Mouse (Mus musculus): ENCODE results near the gene Cox5b. TPM values are rescaled to one million over a fixed set of nuclear protein-coding genes. Genes with fewer than 3 reads are reported as not detected.

Gene Cox5b
- 681 and 722 TPM in 2 replicates for polyA plus RNA-seq (2015; fragmentation: Nextera tagmentation; extraction: Ambion mirVana)

GRCm38 (mm10) chr1:36691271-36692155 lies at the start of gene Cox5b:
Gene Cox5b (plus strand): TSS chr1:36691449.
- Histone ChIP-seq H3K27ac (ENCODE audit: low read length) (peak within 1 kb of the TSS; percentile 67), H3K36me3 (ENCODE audit: insufficient read depth, low read length) (peaks cover 21% of the 10 kb centered on the region), H3K9ac (replicated peaks; ENCODE audit: low read length) (peak within 1 kb of the TSS; percentile 90), H3K4me2 (replicated peaks; ENCODE audit: low read depth, low read length) (peak within 1 kb of the TSS; percentile 86), H3K27me3 (ENCODE audit: insufficient read depth, low read length) (no peaks in the 10 kb centered on the region), H3K4me3 (ENCODE audit: low read length) (peak within 1 kb of the TSS; percentile 94), H3K4me1 (ENCODE audit: insufficient read depth, low read length) (peaks cover 13% of the 10 kb centered on the region), H3K9me3 (ENCODE audit: low read length) (no peaks in the 10 kb centered on the region)
- ATAC-seq (ENCODE audit: low FRiP score, low TSS enrichment): peak; percentile 97
- WGBS: under 1% methylated on average over 59 of the region's 68 CpGs

- WGBS: 77% methylated on average over 7 of the region's 7 CpGs
- Histone ChIP-seq H3K4me2 (replicated peaks; ENCODE audit: low read depth, low read length) (no peak overlapping the region), H3K27ac (ENCODE audit: low read length) (no peak overlapping the region), H3K9me3 (ENCODE audit: low read length) (no peaks in the 10 kb centered on the region), H3K4me3 (ENCODE audit: low read length) (no peak overlapping the region), H3K9ac (replicated peaks; ENCODE audit: low read length) (no peak overlapping the region), H3K4me1 (ENCODE audit: insufficient read depth, low read length) (peaks cover 3% of the 10 kb centered on the region; the same call in 1 of the 2 replicates), H3K36me3 (ENCODE audit: insufficient read depth, low read length) (no peaks in the 10 kb centered on the region), H3K27me3 (ENCODE audit: insufficient read depth, low read length) (no peaks in the 10 kb centered on the region)
- no peak for ATAC-seq (ENCODE audit: low FRiP score, low TSS enrichment)
Observed at GRCm38 (mm10) chr1:36643957-36644614, 47.2 kb upstream of the Cox5b start.

- no peak for ATAC-seq (ENCODE audit: low FRiP score, low TSS enrichment)
- no peak overlapping the region for H3K9ac ChIP-seq (replicated peaks; ENCODE audit: low read length)
- H3K4me2 ChIP-seq (replicated peaks; ENCODE audit: low read depth, low read length): no peak overlapping the region
- H3K4me3 ChIP-seq (ENCODE audit: low read length): no peak overlapping the region
- no peaks in the 10 kb centered on the region for H3K36me3 ChIP-seq (ENCODE audit: insufficient read depth, low read length)
- H3K27me3 ChIP-seq (ENCODE audit: insufficient read depth, low read length): no peaks in the 10 kb centered on the region
- 82% methylated on average over 9 of the region's 9 CpGs for WGBS
- H3K9me3 ChIP-seq (ENCODE audit: low read length): no peaks in the 10 kb centered on the region
- peaks cover 3% of the 10 kb centered on the region; the same call in 1 of the 2 replicates for H3K4me1 ChIP-seq (ENCODE audit: insufficient read depth, low read length)
- no peak overlapping the region for H3K27ac ChIP-seq (ENCODE audit: low read length)
Observed at GRCm38 (mm10) chr1:36644615-36645007, 46.6 kb upstream of the Cox5b start.

GRCm38 (mm10) chr1:36646285-36646684 lies 45.0 kb upstream of the Cox5b start:
- ATAC-seq (ENCODE audit: low FRiP score, low TSS enrichment): no peak
- Histone ChIP-seq H3K27me3 (ENCODE audit: insufficient read depth, low read length) (no peaks in the 10 kb centered on the region), H3K4me2 (replicated peaks; ENCODE audit: low read depth, low read length) (no peak overlapping the region), H3K9ac (replicated peaks; ENCODE audit: low read length) (no peak overlapping the region), H3K9me3 (ENCODE audit: low read length) (no peaks in the 10 kb centered on the region), H3K36me3 (ENCODE audit: insufficient read depth, low read length) (no peaks in the 10 kb centered on the region), H3K27ac (ENCODE audit: low read length) (no peak overlapping the region), H3K4me3 (ENCODE audit: low read length) (no peak overlapping the region), H3K4me1 (ENCODE audit: insufficient read depth, low read length) (no peaks in the 10 kb centered on the region; the same call in 1 of the 2 replicates)
- WGBS: 69% methylated on average over 3 of the region's 3 CpGs

- peak overlapping the region; percentile 7; the same call in 1 of the 2 replicates for H3K27ac ChIP-seq (ENCODE audit: low read length)
Observed at GRCm38 (mm10) chr1:36647631-36648030, 43.6 kb upstream of the Cox5b start.

GRCm38 (mm10) chr1:36655039-36655438 lies 36.2 kb upstream of the Cox5b start:
- no peaks in the 10 kb centered on the region for H3K9me3 ChIP-seq (ENCODE audit: low read length)
- H3K4me3 ChIP-seq (ENCODE audit: low read length): no peak overlapping the region
- H3K27ac ChIP-seq (ENCODE audit: low read length): no peak overlapping the region
- WGBS: 92% methylated on average over 5 of the region's 5 CpGs
- ATAC-seq (ENCODE audit: low FRiP score, low TSS enrichment): no peak
- no peaks in the 10 kb centered on the region for H3K27me3 ChIP-seq (ENCODE audit: insufficient read depth, low read length)
- no peaks in the 10 kb centered on the region for H3K36me3 ChIP-seq (ENCODE audit: insufficient read depth, low read length)
- no peaks in the 10 kb centered on the region for H3K4me1 ChIP-seq (ENCODE audit: insufficient read depth, low read length)
- no peak overlapping the region for H3K9ac ChIP-seq (replicated peaks; ENCODE audit: low read length)
- H3K4me2 ChIP-seq (replicated peaks; ENCODE audit: low read depth, low read length): no peak overlapping the region

More at GRCm38 (mm10) chr1:36647631-36648030, 43.6 kb upstream of the Cox5b start:
- Histone ChIP-seq H3K27me3 (ENCODE audit: insufficient read depth, low read length) (no peaks in the 10 kb centered on the region), H3K36me3 (ENCODE audit: insufficient read depth, low read length) (no peaks in the 10 kb centered on the region), H3K9ac (replicated peaks; ENCODE audit: low read length) (0 out of 2 replicates have a peak overlapping the region, but pooled peaks have one; percentile 27), H3K4me2 (replicated peaks; ENCODE audit: low read depth, low read length) (no peak overlapping the region), H3K4me3 (ENCODE audit: low read length) (no peak overlapping the region), H3K9me3 (ENCODE audit: low read length) (no peaks in the 10 kb centered on the region), H3K4me1 (ENCODE audit: insufficient read depth, low read length) (no peaks in the 10 kb centered on the region; the same call in 1 of the 2 replicates)
- ATAC-seq (ENCODE audit: low FRiP score, low TSS enrichment): peak; percentile 73; the same call in 1 of the 2 replicates
- WGBS: 47% methylated on average over 5 of the region's 5 CpGs

- H3K9me3 ChIP-seq (ENCODE audit: low read length): no peaks in the 10 kb centered on the region
- no peak for ATAC-seq (ENCODE audit: low FRiP score, low TSS enrichment)
- H3K4me1 ChIP-seq (ENCODE audit: insufficient read depth, low read length): no peaks in the 10 kb centered on the region
- H3K4me2 ChIP-seq (replicated peaks; ENCODE audit: low read depth, low read length): no peak overlapping the region
- H3K4me3 ChIP-seq (ENCODE audit: low read length): no peak overlapping the region
- no peaks in the 10 kb centered on the region for H3K36me3 ChIP-seq (ENCODE audit: insufficient read depth, low read length)
- WGBS: 89% methylated on average over 3 of the region's 3 CpGs
- H3K27ac ChIP-seq (ENCODE audit: low read length): no peak overlapping the region
- H3K9ac ChIP-seq (replicated peaks; ENCODE audit: low read length): no peak overlapping the region
- no peaks in the 10 kb centered on the region for H3K27me3 ChIP-seq (ENCODE audit: insufficient read depth, low read length)
Observed at GRCm38 (mm10) chr1:36656233-36656632, 35.0 kb upstream of the Cox5b start.

GRCm38 (mm10) chr1:36657658-36658415 lies 33.4 kb upstream of the Cox5b start:
- ATAC-seq (ENCODE audit: low FRiP score, low TSS enrichment): no peak
- Histone ChIP-seq H3K27ac (ENCODE audit: low read length) (no peak overlapping the region), H3K4me3 (ENCODE audit: low read length) (no peak overlapping the region), H3K36me3 (ENCODE audit: insufficient read depth, low read length) (no peaks in the 10 kb centered on the region), H3K27me3 (ENCODE audit: insufficient read depth, low read length) (no peaks in the 10 kb centered on the region), H3K9ac (replicated peaks; ENCODE audit: low read length) (no peak overlapping the region), H3K4me2 (replicated peaks; ENCODE audit: low read depth, low read length) (no peak overlapping the region), H3K9me3 (ENCODE audit: low read length) (no peaks in the 10 kb centered on the region), H3K4me1 (ENCODE audit: insufficient read depth, low read length) (no peaks in the 10 kb centered on the region)
- WGBS: 81% methylated on average over 4 of the region's 4 CpGs

GRCm38 (mm10) chr1:36658621-36659399 lies 32.4 kb upstream of the Cox5b start:
- no peak overlapping the region for H3K9ac ChIP-seq (replicated peaks; ENCODE audit: low read length)
- H3K4me1 ChIP-seq (ENCODE audit: insufficient read depth, low read length): no peaks in the 10 kb centered on the region
- H3K36me3 ChIP-seq (ENCODE audit: insufficient read depth, low read length): no peaks in the 10 kb centered on the region
- ATAC-seq (ENCODE audit: low FRiP score, low TSS enrichment): peak; percentile 39; the same call in 1 of the 2 replicates
- H3K4me3 ChIP-seq (ENCODE audit: low read length): no peak overlapping the region
- H3K27me3 ChIP-seq (ENCODE audit: insufficient read depth, low read length): no peaks in the 10 kb centered on the region
- 70% methylated on average over 7 of the region's 7 CpGs for WGBS
- H3K27ac ChIP-seq (ENCODE audit: low read length): no peak overlapping the region
- no peak overlapping the region for H3K4me2 ChIP-seq (replicated peaks; ENCODE audit: low read depth, low read length)
- no peaks in the 10 kb centered on the region for H3K9me3 ChIP-seq (ENCODE audit: low read length)
